Mouse (Mus musculus) CD4-positive, CD25-positive, alpha-beta regulatory T cell, adult 4 months (primary cell): ENCODE results near the gene Rufy1. TPM values are rescaled to one million over a fixed set of nuclear protein-coding genes. Genes with fewer than 3 reads are reported as not detected.

ENCODE experiments used
- ATAC-seq: one replicate; pipeline ENCODE4 v1.8.0; 2017
- polyA plus RNA-seq, 2 experiments: library from polyadenylated mRNA; unstranded; fragments of 100-300 nt; shearing (Covaris generic); gene quantifications; one replicate each; pipeline ENCODE4 v1.2.1; 2017

Rufy1 gene
- polyA plus RNA-seq, 2 experiments from 2014 or later = 11.9 to 15.4 TPM

- no peak for ATAC-seq
Observed at GRCm38 (mm10) chr11:50346256-50347032, 84.5 kb downstream of the Rufy1 start.

GRCm38 (mm10) chr11:50345486-50345885 lies 85.4 kb downstream of the Rufy1 start:
- no peak for ATAC-seq

Other genes starting within 250 kb of the Rufy1 start
- 10 to 100 TPM; 74.8 to 88.4 TPM for gene Sqstm1, start 220.3 kb downstream of the Rufy1 start, polyA plus RNA-seq
- gene Mgat4b, start 220.2 kb downstream of the Rufy1 start, polyA plus RNA-seq = 1 to 10 TPM; 1.1 to 1.7 TPM
- gene Ltc4s, start 192.5 kb downstream of the Rufy1 start, polyA plus RNA-seq = not detected
- gene Maml1, start 138.8 kb downstream of the Rufy1 start, polyA plus RNA-seq = 1 to 10 TPM; 3.9 to 6.4 TPM
- 100 to 1,000 TPM; 182 to 206 TPM for gene Canx, start 105.5 kb downstream of the Rufy1 start, polyA plus RNA-seq
- gene Cby3, start 76.7 kb downstream of the Rufy1 start, polyA plus RNA-seq = not detected
- gene Hnrnph1, start 54.1 kb downstream of the Rufy1 start, polyA plus RNA-seq = 100 to 1,000 TPM; 195 to 207 TPM
- gene Adamts2, start 171.0 kb upstream of the Rufy1 start, polyA plus RNA-seq = not detected